Mouse (Mus musculus): ENCODE results near the gene Csf3.
A peak's percentile ranks its signal among the peaks of the same experiment; 100 is the strongest.
"Not testable (repeated sequence)": the region's sequence is repeated elsewhere in the genome, so short reads cannot be mapped to it uniquely, and the experiment has no call there.

Gene Csf3

GRCm38 (mm10) chr11:98731134-98731533 is 30.1 kb downstream of the Csf3 start:
- DNase-seq: no peak

- no peak for DNase-seq
These were observed 33.0 kb downstream of the Csf3 start for GRCm38 (mm10) chr11:98734020-98734419.

- no peak for DNase-seq
These were observed 34.0 kb downstream of the Csf3 start for GRCm38 (mm10) chr11:98735111-98735510.

- DNase-seq: no peak
These were observed 35.1 kb downstream of the Csf3 start for GRCm38 (mm10) chr11:98736176-98736575.

GRCm38 (mm10) chr11:98737220-98737619 is 36.2 kb downstream of the Csf3 start:
- DNase-seq: not testable (repeated sequence)

GRCm38 (mm10) chr11:98738428-98738911 is 37.4 kb downstream of the Csf3 start:
- DNase-seq: no peak

- no peak for DNase-seq
These were observed 37.9 kb downstream of the Csf3 start for GRCm38 (mm10) chr11:98738925-98739324.

- DNase-seq: no peak
These were observed 38.9 kb downstream of the Csf3 start for GRCm38 (mm10) chr11:98740026-98740392.

- peak; percentile 62 to 72 for DNase-seq
These were observed 39.5 kb downstream of the Csf3 start, which contains the start of gene Thra for GRCm38 (mm10) chr11:98740393-98741050. Thra (plus strand) TSS chr11:98740638.

GRCm38 (mm10) chr11:98741051-98741620 is 40.1 kb downstream of the Csf3 start:
- no peak for DNase-seq

- DNase-seq: peak; percentile 78 to 94
These were observed 40.7 kb downstream of the Csf3 start for GRCm38 (mm10) chr11:98741622-98742396.

- peak in 1 of 2 experiments; percentile 55 for DNase-seq
These were observed 41.6 kb downstream of the Csf3 start for GRCm38 (mm10) chr11:98742397-98743291.

GRCm38 (mm10) chr11:98743655-98744345 is 42.7 kb downstream of the Csf3 start:
- peak; percentile 84 for DNase-seq

- peak in 1 of 2 experiments; percentile 59 for DNase-seq
These were observed 43.5 kb downstream of the Csf3 start for GRCm38 (mm10) chr11:98744456-98745019.

- DNase-seq: peak in 1 of 2 experiments; percentile 47
These were observed 45.1 kb downstream of the Csf3 start for GRCm38 (mm10) chr11:98745932-98746853.

GRCm38 (mm10) chr11:98746855-98747693 is 46.0 kb downstream of the Csf3 start:
- peak; percentile 90 to 92 for DNase-seq

GRCm38 (mm10) chr11:98747804-98748505 is 46.9 kb downstream of the Csf3 start:
- no peak for DNase-seq

- DNase-seq: peak in 1 of 2 experiments; percentile 41
These were observed 47.7 kb downstream of the Csf3 start for GRCm38 (mm10) chr11:98748506-98749416.
